Mouse (Mus musculus) kidney, adult 18-20 months (tissue): Measurements from ENCODE around the gene Clip4.

Source experiments
- DNase-seq: peaks from one replicate; pipeline ENCODE4 v3.0.0; 2021

Clip4 gene

GRCm38 (mm10) chr17:71795521-71796205 lies 27.4 kb downstream of the Clip4 start:
- DNase-seq: no peak

- DNase-seq: no peak
Measured at GRCm38 (mm10) chr17:71803456-71803855, 35.2 kb downstream of the Clip4 start.

- no peak for DNase-seq
Measured at GRCm38 (mm10) chr17:71803876-71804275, 35.6 kb downstream of the Clip4 start.

- no peak for DNase-seq
Measured at GRCm38 (mm10) chr17:71811070-71811469, 42.8 kb downstream of the Clip4 start.

GRCm38 (mm10) chr17:71816136-71816864 lies 48.0 kb downstream of the Clip4 start:
- DNase-seq: no peak

- no peak for DNase-seq
Measured at GRCm38 (mm10) chr17:71823622-71824306, 55.5 kb downstream of the Clip4 start.

GRCm38 (mm10) chr17:71826603-71827002 lies 58.3 kb downstream of the Clip4 start:
- no peak for DNase-seq

- no peak for DNase-seq
Measured at GRCm38 (mm10) chr17:71827627-71828026, 59.4 kb downstream of the Clip4 start.

GRCm38 (mm10) chr17:71828647-71829414 lies 60.6 kb downstream of the Clip4 start:
- DNase-seq: peak; percentile 10

GRCm38 (mm10) chr17:71831960-71832359 lies 63.7 kb downstream of the Clip4 start:
- no peak for DNase-seq

- no peak for DNase-seq
Measured at GRCm38 (mm10) chr17:71862184-71862583, 93.9 kb downstream of the Clip4 start.

GRCm38 (mm10) chr17:71862895-71863294 lies 94.6 kb downstream of the Clip4 start:
- no peak for DNase-seq

GRCm38 (mm10) chr17:71864039-71864438 lies 95.8 kb downstream of the Clip4 start:
- no peak for DNase-seq

- no peak for DNase-seq
Measured at GRCm38 (mm10) chr17:71865437-71865836, 97.2 kb downstream of the Clip4 start.

GRCm38 (mm10) chr17:71867892-71868291 lies 99.6 kb downstream of the Clip4 start:
- no peak for DNase-seq

- DNase-seq: no peak
Measured at GRCm38 (mm10) chr17:71868828-71869227, 100.6 kb downstream of the Clip4 start.

GRCm38 (mm10) chr17:71869372-71870231 lies 101.3 kb downstream of the Clip4 start:
- peak; percentile 5 for DNase-seq

- no peak for DNase-seq
Measured at GRCm38 (mm10) chr17:71870232-71870621, 102.0 kb downstream of the Clip4 start.

GRCm38 (mm10) chr17:71870641-71871040 lies 102.4 kb downstream of the Clip4 start:
- DNase-seq: no peak

GRCm38 (mm10) chr17:71871981-71872380 lies 103.7 kb downstream of the Clip4 start:
- DNase-seq: no peak

- peak; percentile 38 for DNase-seq
Measured at GRCm38 (mm10) chr17:71872976-71873375, 104.7 kb downstream of the Clip4 start.

- DNase-seq: peak; percentile 56
Measured at GRCm38 (mm10) chr17:71874077-71874476, 105.8 kb downstream of the Clip4 start.
